Mouse (Mus musculus) CD4-positive helper T cell, adult 2 months (primary cell): ENCODE results near the gene Col4a2.

ENCODE experiments used
- DNase-seq: peaks from one replicate; pipeline ENCODE4 v3.0.0-alpha.2; 2012; ENCODE audit warnings: low read depth, missing footprints, low spot score

The Col4a2 gene

DNA sequence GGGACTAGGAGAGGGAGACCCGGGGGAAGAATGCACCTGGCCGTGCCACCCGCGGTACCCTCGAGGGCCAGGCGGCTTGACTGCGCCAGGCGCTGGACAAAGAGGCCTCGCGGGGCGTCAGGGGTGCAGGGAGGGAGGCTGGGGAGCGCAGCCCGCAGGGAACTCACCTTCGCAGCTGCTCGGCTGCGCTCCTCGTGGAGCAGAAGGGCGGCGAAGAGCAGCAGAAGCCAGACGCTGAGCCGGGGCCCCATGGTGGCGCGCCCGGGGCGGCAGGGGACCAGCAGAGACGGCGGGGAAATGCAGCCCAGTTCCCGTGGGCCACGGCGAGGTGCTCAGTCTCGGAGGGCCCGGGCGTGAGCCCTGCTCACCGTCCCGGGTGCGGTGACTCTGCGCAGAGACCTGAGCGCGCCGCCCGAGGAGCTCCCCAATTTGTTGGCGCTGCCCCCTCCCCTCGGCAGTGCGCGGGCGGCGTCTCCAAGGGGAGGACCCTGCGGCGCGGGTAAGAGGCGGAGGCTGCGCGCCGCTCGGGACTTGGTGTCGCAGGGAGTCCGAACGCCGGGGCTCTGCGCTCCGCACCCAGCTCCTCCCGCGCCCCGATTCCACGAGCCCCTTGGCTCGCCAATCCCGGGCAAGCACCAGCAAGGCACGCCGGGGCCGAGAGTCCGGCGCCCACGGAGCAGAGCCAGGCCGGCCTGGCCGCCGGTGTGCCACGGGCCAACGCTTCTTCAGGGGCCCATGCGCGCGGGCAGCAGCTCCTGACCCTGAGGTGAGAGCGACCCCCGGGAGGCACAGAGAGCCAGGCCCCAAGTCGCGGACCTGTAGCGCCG is at the start of gene Col4a2, which contains the start of gene Col4a1:
Col4a2 (plus strand) TSS at position 457 of the 827 bp plus-strand sequence.
Col4a1 (minus strand) TSS at position 478 of the 827 bp plus-strand sequence.
- no peak for DNase-seq

DNA sequence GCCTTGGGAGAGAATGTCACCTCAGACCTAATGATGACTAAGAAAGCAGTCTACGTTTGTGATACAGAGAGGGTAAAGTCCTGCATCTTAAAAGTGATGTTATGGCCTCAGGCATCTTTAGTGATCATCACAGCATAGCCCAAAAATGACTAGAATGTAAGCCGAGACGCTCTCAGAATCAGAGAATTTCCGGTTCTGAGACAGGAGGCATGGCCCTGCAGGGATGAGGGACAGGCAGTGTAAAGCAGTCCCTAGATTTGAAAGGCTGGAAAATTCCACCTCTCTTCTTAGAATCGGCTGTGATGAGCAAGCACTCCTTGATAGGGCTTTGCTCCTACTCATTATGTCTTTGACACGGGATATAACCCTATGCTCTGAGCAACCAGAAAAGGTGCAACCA is 48.8 kb upstream of the Col4a2 start:
- DNase-seq, result no peak

DNA sequence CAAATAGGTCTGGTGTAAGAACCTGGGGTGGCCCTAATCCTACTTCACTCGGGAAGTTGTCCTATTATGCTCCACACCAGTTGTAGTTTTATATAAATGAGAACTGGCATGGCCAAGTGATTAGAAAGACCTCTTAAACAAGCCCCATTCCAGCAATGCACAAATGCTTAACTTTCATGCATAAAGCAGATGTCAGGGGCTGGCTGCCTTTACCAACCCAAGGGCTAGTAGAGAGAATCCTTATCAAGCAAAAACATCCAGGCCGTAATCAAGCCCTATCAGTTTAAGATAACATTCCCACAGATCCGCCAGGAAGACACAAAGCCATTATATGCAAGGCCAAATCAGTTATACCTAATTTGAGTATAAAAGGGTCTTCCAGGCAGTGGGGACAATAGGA is 46.6 kb upstream of the Col4a2 start:
- DNase-seq, result no peak

DNA sequence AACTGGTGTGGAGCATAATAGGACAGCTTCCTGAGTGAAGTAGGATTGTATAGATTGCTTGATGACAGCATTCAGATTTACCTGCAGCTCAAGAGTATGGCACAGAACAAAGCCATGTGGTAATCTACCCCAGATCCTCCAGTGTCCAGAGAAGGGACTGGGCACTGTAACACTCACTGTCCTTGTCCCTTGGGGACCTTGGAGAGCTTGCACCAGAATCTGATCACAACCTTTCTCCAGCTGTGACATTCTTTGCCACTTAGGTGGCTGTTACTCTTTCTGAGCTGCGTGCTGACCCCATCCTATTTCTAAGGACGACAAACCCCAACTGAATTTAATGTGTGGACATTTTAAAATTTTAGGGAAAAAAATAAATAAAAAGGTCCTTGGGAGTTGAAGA is 46.1 kb upstream of the Col4a2 start:
- no peak for DNase-seq

DNA sequence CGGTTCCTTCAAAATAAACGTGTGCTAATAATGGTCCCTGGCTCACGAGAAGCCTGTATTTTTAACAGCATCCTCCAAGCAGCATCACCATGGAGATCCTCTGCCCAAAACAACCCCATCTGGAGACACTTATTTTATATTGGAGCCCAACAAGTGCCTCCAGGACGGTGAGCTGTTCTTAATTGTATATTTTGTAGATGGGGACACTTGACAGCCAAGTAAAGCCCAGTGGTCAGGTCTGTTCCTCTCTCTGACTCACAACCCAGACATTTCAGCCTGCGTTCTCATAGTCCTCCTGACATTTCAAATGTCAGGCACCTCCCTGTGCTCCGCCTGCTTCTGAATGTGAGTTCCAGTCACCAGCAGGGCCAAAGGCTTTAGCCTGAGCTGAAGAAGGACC is 43.9 kb upstream of the Col4a2 start:
- no peak for DNase-seq

DNA sequence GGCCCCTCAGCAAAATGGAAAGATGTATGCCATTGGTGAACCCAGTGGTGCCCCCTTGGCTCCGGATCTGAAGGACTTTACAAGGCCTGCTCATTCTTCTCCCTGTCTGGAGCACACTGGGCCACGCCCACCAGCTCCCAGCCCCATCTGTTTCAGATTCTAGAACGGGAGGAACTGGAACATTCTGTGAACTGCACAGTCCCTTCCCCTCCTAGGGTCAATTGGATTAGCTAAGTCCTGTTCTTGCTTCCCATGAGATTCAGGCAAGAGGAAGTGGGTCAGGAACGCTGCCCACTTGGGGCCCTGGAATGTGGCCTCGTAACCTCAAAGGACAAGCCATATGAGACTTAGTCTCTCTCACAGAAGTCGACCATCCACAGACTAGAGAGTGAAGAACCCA is 41.8 kb upstream of the Col4a2 start:
- no peak for DNase-seq

DNA sequence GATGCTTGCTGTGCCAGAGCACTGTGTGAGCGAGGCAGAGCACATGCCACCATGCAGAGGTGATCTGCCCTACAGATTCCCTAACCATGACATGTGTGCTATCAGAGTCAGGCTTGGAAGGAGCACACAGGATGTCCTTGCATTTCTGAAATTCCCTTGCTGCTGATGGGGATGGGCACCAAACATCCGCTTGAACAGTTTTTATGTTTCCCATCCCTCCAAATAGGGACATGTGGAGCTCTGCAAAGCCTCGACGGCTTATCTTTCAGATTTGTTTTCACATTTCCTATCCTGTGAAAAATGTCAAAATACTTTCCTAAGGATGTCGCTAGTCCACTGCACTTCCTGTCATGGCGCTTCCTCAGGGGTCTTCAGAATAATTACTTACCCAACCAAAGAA is 40.4 kb upstream of the Col4a2 start:
- no peak for DNase-seq

DNA sequence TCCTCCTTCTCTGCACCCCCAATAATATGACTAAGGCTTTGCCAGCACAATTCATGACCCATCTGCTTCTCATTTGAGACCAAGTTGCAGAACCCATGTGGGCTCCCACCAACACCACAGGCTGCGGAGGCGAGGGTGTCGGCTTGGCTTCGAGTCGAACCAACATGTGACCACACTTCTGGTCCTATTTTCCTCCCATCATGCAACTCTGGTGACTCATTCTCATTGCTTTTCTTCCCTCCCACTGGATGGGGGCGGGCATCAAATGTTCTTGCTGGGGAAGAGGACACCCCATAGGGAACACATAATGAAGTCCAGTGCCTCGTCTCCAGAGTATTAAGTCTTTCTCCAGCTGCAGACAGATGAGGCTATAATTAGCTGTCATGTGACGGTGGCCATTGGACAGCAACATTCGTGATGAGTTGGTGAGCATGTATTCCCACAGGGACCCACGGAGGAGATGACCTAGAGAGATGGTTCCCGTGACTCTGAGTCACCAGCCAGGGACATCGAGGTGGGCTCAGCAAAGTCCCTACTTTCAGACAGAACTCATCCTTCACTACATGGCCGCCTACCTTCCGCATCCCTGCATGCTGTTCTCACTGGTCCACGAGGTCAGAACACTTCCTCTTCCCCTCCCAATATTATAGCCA is 39.0 kb upstream of the Col4a2 start:
- DNase-seq, result no peak

DNA sequence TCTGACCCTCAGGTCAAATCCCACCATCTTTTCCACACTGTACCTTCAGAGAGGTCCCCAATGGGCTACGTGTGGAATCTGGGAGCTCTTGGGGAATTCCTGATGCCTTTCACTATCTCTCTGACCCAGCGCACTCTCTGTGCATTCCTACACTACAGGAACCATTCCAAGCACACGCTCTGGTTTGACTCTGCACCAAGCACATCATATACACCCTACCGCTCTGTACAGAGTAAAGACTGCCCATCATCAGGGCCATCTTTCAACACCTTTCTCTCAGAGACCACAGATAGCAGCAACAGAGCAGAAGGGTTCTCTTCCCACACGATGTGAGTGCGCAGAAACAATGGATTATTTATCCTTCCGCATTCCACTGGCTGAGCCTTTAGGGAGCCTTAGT is 38.2 kb upstream of the Col4a2 start:
- no peak for DNase-seq

DNA sequence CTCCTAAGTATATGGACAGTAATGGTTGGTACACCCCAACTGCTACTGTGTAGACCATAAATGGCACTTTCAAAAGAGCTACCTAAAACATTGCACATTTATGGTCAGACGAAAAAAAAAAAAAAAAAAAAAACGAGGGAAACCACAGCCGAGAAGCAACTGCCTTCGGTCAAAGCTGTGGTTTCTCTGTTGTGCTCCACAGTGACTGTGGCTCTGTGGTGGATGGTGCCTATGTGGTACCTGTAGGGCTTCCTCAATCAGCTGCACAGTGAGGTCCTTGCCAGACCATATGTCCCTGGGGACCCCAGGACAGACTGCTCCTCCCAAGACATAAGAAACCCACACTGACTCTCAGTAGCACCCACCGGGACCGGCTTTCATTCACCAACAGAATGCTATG is 36.3 kb upstream of the Col4a2 start:
- DNase-seq, result no peak

DNA sequence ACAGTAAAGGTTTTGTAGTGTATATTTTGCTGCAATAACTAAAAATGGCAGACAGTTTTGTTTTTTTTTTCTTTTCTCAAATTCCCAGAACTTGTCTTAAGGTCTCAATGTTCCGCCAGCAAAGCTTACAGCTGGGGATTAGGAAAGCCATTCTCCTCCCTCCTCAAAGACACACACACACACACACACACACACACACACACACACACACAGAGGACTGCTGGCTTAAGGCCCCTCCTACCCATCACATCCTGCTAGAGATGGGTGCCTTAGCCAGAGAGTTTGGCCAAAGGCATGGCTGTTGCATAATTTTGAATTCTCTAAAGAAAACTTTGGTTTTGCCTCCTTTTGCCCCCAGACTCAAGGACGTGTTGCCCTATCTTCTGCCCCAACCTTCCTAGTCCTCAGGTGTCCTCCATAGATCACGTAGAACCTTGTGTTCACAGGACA is 35.0 kb upstream of the Col4a2 start:
- no peak for DNase-seq

DNA sequence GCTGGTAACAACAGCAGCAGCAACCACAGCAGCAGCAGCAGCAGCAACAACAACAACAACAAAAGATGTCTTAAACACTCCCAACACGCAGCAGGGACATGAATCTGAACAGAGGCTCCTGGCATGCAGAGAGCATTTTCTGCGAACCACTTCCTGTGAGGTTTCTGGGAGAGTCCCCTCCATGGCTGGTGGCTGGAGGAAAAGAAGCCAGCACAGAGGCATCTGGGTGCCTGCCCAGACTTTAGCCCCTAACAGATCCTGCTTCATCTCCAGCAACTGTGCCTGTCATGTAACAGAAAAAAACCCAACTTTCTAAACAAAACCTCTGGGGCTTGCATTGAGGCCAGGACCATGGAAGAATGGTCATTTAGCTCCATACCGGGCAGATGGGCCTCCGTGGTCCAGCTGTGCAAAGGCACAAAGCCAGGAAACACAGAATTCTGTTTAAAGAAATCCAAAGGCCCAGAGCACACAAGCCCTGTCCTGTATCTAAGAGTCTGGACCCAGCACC is 34.4 kb upstream of the Col4a2 start:
- DNase-seq, result no peak

DNA sequence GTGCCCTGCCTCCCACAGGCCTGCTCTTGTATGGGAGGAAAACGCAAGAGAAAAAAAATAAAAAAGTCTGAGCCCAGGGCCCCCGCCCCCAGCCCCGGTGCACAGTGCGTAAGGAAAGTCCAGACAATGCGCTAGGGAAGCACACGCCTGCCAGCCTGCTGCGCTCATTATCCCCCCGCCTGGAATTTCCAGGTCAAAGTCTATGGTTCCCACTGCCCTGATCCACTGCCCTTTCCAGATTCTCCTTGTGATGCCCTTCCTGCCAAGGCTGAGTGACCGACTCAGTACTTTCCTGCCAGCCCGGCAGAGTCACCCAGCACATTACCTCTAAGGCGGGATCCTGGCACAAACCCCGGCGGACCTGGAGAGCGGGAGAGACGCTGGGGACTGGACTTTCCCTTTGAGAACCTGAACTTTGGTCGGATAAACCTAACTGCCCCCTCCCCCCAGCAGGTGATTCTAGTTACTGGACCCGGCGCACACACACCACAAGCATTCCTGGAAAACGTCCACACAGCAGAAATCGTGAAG is 33.2 kb upstream of the Col4a2 start:
- no peak for DNase-seq

DNA sequence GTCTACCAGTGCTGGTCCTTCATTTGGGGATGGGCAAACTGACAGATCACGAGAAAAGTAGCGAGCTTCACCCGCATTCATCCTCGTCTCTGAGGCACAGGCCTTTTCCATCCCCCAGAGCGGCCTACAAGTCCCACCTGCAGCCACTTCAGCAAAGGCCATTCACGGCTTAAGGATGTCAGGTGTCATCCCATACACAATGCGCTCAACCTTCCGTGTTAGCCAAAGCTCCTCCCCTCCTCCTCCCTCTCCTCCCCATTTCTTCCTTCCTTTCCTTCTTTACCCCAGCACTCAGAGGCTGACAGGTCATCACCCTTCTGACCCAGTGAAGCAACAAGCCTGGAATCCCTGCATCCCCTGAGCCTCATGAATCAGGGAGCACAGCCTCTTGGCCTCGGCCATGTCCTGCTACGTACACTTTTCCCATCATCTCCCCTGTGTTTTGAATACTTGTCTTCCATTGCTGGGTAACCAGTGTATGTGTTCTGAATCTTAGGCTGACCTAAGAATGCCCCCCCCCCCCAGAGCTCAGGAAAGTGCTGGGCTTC is 31.8 kb upstream of the Col4a2 start:
- no peak for DNase-seq

DNA sequence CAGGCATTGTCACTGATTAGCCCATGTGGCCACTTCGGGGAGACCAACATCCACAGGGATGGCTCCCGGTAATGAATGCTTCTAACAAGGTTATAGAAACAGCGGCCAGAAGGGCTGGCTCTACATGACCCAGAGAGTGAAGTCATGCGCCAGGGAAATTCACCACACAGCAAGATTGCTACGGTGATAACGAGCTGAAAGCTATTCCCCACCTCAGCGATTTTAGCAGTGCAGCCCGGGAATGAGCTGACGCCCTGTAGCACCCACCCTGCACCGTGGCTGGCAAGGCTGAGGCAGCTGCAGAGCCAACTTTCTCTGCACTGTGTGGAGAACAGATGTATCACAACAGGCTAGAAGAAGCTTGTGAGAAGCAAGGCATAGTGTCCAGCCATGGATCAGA is 30.5 kb upstream of the Col4a2 start:
- DNase-seq, result no peak

DNA sequence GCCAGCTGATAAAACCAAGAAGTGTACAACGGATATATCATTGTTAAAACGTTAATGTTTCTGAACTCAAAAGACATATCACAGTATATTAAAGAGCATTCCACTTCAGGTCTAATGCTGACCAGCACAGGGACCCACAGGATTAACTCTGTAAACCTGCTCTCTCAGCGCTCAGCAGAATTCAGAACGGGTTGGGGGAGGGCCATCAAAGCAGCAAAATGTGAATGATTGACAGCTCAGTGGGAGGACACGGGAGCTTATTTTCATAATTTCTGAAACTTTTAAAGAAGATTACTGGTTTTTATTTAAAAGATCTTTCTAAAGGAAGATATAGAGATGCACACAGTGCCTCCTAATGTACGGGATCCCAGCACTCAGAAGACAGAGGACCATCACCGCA is 29.9 kb upstream of the Col4a2 start:
- DNase-seq, result no peak

DNA sequence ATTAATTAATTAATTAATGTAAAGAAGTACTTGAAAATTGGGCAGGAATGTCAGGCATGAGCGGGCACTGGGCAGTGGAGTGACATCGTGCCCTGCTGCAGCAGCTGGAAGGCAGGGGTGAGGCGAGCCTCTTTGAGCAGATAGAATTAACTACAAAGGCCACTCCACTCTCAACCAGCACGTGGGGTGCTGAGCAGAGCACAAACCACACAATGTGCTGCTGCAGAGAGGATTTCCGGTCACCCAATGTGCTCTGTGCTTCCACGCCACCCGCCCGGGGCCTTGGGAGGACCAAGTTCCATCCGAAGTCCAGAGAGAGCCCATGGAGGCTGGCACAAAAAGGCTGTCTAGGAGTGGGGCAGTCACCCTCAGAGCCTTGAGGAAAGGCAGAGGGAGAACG is 29.4 kb upstream of the Col4a2 start:
- DNase-seq, result no peak

DNA sequence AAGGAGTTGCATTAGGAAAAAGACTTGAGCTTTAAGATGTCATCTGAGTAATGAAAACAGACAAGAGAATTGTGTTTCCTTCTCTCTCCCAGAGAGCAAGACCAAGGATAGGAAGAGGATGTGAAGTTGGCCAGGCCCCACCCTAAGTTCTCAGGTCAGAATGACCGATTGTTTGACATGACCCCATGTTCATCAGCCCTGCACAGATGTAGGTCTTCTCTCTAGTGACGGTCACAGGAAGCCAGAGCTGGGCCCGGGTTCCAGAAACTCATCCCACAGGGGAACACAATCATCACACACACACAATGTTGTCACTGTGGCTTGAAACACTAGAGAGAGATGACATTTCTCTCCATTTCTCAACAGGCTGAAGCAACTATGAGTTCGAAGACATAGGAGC is 27.2 kb upstream of the Col4a2 start:
- DNase-seq, result no peak

DNA sequence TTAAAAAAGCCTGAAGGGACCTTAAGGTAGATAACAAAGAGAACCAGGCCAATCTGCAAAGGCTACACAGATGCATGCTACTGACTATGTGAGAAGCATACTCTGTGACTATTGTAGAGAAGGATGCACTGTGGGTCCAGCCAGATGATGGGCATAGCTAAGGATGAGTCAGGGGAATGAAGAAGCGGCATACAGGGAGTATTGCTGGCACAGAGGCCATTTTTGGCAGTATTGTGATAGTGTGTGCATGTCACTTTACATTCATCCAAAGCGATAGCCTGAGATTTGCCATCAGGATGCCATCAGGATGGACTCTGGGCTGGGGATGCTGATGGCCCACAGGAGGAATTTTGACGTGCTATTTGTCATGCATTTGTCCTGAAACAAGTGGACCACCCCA is 25.5 kb upstream of the Col4a2 start:
- DNase-seq, result no peak

DNA sequence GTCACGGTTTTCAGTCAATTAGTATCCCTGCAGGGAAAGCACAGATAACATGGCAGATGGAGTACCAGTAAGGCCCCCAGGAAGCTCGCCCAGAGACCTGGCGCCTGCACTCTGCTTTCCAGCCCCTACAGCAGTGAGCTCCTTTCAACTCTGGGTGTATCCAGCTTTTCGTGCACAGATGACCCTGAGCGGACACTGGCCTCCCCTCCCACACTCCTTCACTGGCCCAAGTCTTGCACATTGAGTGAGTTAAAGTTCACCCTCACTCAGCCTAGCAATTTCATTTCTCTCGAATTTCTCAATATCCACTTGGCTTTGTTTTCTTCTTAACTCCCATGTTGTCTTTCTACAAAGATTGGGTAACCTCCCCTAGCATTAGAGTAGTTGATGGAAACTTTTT is 24.3 kb upstream of the Col4a2 start:
- DNase-seq, result no peak

DNA sequence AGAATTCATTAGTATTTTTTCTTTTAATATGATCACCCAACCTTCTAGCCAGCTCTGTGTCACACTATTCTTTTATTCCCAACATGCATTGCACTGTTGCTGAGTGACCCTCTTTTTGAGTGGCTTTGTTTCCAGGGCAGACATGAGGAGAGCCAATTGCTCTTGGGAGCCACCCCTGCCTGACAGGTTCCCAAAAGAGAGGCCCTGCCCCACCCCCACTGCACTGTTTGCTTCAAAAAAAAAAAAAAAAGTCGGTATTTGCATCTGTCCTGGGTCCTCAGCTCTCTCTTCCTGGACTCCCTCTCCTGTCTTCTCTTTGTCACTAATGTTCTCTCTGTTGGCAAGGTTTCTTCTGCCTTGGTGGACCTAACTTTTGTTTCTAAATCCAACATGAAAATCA is 22.1 kb upstream of the Col4a2 start:
- no peak for DNase-seq

DNA sequence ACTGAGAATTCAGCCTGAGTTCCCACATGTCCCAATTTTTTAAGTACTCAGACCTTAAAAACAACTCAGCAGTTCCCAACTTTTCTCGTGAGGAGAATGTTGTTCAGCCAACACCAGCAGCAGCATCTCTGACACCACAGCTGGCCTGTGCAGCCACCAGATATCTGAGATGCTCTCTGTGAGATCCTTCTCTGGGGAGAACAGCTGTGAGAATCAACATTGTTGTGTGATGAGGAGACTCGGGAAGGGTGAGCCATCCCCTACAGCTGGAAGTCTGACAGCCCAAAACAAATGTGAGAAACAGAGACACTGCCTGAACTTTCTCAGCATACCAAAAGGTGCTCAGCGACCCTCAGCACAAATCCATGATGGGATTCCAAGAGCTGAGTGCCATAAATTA is 20.0 kb upstream of the Col4a2 start:
- DNase-seq, result no peak
